Mouse (Mus musculus): ENCODE results near the gene Klhl29.

The Klhl29 gene

GRCm38 (mm10) chr12:5215836-5216747, 159.4 kb downstream of the Klhl29 start:
- DNase-seq: no peak

DNA sequence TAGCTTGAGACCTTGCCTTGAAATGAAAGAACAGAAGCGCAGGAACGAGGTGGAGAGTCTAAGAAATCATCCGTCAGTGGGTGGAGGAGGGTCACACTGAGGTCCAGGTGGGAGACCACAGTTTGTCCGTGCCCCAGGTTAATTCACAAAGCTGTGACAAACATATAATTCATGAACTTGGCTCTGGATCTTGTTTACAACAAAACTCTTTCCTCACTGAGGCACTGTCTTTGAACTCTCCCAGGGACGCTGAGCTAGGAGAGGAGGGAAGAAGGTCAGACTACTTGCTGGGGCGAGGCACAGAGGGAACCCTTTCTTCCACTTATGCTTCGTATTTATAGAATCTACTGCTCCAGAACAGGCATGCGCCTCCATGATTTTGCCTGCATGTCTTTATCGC, 161.2 kb downstream of the Klhl29 start:
- no peak for DNase-seq

DNA sequence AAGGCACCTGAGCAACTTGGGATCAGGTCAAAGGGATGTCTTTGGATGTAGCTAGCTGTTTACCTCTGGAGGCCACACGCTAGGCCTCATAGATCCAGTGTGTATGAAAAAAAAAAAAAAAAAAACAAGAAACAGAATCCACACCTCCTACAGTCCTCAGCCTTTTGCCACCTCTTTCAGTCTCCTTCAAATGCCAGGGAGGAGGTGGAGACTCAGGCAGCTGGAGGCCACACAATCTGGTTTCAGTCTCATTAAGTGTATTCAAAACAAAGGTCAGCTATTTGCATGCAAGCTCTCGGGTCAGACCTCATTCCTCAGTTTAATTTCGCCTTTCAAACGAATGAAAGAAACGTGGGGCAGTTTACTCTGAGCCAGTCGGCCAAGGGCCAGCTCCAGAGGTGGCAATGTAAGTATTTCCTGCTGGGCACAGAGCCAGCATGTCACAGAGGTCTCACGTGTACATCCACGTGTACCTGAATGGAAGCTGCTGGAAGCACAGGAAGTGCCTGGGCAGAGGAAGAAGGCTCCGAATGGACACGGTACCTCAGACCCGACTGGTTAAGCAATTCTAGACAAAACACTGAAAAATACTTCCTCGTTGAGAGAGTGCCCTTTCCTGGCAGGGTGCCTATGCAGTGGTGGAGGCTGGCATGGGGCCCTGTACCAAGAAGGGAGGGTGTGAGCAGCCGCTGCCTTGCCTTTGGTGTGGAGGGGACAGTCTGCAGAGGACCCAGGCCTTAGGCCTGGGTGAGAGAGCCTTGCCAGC, 162.0 kb downstream of the Klhl29 start:
- peak; percentile 15 to 25 for DNase-seq

- DNase-seq: no peak
These were observed 163.6 kb downstream of the Klhl29 start for GRCm38 (mm10) chr12:5211884-5212283.

GRCm38 (mm10) chr12:5210786-5211185, 164.7 kb downstream of the Klhl29 start:
- DNase-seq: no peak

DNA sequence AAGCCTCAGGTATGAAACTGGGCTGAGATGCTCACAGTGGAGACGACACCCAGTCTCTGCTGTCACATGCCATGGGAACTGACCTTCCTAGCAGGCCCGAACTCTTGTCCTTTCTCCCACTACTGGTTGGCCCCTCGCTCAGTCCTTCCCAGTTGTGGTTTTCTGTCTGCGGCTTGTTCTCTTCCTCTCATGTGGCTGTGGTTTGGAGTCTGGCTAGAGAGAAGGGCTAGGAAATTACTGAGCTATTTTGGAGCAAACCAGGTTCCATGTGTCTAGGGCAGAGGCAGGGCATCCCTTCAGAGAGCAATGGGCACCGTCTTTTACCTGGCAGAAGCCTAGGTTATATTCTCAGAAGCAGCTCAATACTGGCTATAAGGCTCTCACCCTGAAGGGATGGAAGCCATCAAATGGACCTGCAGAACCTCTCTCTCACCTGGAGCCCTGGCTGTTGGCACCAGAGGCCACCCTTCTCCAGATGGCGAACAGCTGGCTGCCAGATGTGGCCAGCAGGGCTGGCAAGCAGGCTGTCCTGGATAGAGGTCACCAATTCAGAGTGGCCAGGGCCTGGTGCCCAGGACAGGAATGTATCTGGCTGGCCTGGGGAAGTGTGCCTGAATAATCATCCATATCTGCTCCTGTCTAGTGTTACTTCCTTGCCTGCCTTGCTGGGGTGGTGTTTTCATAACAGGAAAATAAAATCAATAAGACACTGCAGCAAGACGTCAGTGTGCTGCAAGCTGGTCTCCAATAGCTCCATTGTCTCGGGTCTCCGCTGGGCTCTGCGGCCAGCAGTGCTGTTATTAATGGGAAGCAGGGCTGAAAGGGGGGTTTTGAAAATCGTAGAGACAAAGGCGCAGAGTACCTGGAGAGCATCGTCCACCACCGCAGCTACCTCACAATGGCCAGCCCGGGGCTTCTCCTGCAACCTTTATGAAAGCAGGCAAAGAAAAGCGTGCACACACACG, 167.3 kb downstream of the Klhl29 start:
- DNase-seq: no peak

GRCm38 (mm10) chr12:5207172-5207571, 168.3 kb downstream of the Klhl29 start:
- DNase-seq: no peak

DNA sequence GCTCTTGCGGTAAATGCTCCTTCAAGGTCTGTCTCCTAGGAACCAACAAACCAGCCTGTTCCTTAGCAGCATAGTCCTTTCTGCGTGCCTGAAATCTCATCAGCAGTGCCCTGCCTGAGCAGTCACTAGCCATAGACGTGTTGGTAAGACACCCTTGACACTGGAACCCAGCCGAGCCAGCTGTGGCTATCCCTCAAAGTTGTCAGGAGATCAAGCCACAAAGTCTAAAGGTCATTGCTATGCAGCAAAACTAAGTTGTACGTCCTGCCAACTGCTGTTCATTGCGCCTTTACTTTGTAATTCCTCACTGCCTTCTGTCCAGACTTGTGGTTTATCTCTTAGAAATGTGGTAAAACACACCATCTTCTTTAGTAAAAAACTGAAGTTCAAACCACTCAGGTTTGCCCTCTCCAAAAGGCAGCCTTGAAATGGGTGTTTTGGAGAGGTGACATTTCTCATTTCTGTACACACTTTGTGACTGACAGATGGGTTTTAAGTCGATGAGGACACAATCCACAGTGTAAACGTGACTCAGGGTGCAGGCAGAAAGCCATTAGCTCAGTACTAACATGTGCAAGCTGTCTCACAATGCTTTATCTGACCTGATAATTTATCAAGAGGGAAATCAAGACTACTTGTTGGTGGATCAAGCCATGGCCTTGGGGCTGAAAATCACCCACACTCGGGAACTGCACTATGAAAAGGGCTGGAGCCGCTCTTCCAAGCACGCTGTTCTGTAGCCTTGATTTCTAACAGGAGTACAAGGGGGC, 171.2 kb downstream of the Klhl29 start:
- no peak for DNase-seq

GRCm38 (mm10) chr12:5203385-5203784, 172.1 kb downstream of the Klhl29 start:
- DNase-seq: no peak

GRCm38 (mm10) chr12:5198254-5198653, 177.2 kb downstream of the Klhl29 start:
- no peak for DNase-seq

DNA sequence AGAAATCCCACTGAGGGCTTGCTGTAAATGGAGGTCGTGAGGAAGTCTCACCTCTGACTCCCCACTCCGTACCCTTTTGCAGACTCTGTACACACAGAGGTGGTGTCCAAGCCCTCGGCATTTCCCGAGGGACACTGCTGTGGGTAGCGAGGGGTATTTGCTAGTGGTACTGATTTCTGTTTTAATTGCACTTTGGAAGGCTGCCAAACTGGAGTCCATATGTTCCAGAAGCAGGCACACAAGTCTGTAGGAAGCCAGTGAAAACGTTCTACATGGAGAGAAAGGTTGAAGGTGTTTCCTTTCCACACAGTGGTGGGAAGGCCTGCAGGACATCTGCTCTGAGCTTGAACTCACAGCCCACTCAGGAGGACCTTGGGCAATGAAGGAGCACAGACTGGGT, 181.3 kb downstream of the Klhl29 start:
- DNase-seq: no peak

DNA sequence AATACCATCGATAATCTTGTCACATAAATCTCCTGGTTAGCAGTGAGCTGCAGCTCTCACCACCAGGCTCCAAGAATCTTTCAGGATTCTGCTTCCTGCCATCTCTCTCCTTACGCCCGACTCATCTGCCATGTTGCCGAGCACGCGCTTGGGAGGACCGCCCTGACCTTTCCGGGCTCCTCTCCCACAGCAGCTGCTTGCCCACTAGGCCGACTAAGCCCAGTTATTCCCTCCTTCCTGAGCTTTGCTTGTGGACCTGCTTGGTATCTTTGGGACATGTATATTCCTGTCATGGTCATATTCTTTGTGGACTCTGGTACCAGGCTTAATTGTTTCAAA, 183.1 kb downstream of the Klhl29 start:
- DNase-seq: no peak

DNA sequence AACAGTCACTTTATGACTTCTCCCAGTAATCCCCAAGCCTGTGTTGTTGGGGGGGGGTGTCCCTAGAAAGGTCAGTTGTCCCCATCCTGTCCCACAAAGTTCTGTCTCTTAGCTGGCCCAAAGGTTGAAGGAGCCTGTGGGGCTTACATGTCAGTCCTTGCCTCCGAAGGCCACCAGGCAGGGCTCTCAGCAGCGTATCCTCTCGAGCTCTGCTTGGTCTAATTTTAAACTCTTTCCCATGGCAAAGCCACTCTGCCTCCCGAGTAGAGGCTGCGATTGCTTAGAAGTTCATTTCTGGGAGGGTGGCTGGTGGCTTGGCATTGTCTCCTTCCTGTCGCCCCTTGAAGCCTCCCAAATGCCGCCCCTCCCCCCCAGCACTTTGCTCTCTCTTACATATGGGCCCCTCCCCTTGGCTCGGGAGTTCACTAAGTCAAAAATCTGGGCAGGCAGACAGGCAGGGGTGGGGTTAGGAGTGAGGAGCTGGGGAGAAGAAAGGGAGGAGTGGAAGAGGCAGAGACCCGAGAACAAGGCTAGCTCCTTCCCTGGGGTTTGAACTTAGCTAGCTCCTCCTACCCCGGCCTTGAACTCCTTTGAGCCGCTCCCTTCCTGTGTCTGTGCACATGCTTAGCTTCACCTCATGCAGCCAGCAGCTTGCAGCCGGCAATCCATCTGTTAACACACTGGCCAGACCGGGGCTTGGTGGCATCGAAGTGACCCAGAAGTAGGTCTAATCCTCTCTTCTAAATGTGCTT, 183.7 kb downstream of the Klhl29 start:
- peak; percentile 9 to 10 for DNase-seq

GRCm38 (mm10) chr12:5191206-5191605, 184.3 kb downstream of the Klhl29 start:
- no peak for DNase-seq

DNA sequence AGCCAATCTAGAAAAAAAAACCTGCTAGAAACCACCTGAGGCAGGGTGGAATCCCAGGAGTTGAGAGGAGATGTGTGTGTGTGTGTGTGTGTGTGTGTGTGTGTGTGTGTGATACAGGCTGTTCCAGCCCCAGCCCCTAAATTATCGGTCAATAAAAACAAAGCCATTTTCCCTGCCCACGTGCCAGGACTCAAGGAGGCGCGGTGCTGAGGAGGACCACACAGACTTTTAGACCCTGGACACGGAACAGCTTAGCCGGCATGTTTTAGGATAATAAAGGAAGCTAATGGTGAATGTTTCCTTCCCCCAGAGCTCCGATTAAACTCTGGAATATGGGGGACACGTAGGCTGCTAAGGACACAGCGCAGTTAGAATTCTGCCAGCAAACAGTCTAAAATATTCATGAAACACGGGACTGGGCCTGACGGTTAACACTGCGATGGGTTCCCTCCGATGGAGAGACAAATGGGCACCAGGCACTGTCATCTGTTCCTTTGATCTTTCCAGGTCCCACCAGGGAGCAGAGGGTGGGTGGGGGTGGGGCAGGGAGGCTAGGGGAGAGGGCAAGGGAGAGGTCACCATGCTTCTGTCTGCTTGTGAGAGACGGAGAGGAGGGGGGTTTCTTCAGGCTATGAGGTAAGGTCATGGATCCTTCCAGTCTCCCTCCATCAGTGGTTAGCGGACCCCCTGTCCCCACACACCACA, 185.9 kb downstream of the Klhl29 start:
- no peak for DNase-seq

DNA sequence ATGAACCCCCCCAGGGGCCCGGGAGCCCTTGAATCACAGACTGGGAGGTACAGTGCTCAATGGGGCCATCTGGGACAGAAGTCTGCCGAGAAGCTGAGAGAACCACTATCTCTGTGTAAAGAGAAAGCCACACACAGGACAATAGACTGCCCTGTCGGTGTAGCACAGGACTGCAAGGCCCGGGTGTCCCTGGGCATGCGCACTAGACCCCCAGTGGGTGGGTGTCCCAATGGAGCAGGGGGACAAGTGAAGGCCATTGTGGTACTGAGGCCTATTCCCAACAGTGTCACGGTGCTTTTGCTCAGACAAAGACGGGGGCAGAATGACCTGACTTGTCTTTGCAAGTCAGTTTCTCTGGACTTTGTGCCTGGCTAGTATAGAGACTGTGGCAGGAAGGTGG, 186.6 kb downstream of the Klhl29 start:
- DNase-seq: no peak

DNA sequence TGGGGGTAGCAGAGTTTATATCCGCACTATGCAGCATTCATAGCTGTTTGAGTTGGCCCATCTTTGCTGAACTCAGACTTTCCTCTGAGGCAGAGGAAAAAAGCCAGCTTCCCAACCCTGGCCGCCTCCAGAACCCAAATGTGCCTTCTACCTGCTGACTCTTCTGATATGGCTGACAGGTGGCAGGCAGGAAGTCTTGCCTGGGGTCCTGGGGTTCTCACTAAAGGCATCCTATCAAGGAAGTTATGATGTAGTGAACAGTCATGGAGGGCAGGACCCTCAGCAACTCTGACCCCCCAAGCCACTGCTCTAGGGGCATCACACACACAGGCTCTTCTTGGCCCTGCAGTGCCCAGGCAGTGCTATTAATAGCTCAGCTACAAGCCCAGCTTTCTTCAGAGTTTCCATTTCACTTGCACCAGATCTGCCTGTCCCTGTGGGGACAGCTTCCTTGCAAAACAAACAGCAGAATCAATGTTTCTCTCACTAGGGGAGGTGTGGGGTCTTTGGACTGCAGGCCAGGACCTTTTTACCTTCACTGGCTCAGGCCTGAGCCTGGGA, 187.6 kb downstream of the Klhl29 start:
- no peak for DNase-seq

GRCm38 (mm10) chr12:5186645-5187044, 188.8 kb downstream of the Klhl29 start:
- DNase-seq: no peak

- DNase-seq: no peak
These were observed 189.9 kb downstream of the Klhl29 start for GRCm38 (mm10) chr12:5185603-5186002.

GRCm38 (mm10) chr12:5182586-5182985, 192.9 kb downstream of the Klhl29 start:
- DNase-seq: no peak

All from spleen, adult 18-20 months (tissue).